Mouse (Mus musculus) intestine, postnatal 0 days (tissue): ENCODE measurements at regions not wholly inside any gene's neighbourhood (a gene's known extent, or its start where the extent isn't known, plus 50 kb on each side); places are given as distances from the start of the nearest gene placed in this dataset.

Source experiments
- ATAC-seq: fragments of 200-750 bp; cut with Nextera tagmentation; 2 replicates; pipeline ENCODE4 v1.8.0; 2017; ENCODE audit warnings: mild to moderate bottlenecking, moderate TSS enrichment, moderate library complexity
- H3K27ac ChIP-seq: fragments of 300-500 bp; sonication (generic); 2 replicates; pipeline ENCODE4 v1.5.1; 2014; ENCODE audit warnings: mild to moderate bottlenecking, low read depth, low read length, moderate library complexity
- H3K27me3 ChIP-seq: fragments of 300-500 bp; sonication (generic); replicated peaks from 2 replicates; pipeline ENCODE4 v1.6.1; 2014; ENCODE audit warnings: low read length, mixed read lengths; ENCODE audit not compliant: control insufficient read depth, insufficient read depth
- H3K36me3 ChIP-seq: fragments of 300-500 bp; sonication (generic); 2 replicates; pipeline ENCODE4 v1.6.1; 2014; ENCODE audit warnings: mild to moderate bottlenecking, moderate library complexity; ENCODE audit not compliant: control insufficient read depth, insufficient read depth
- H3K4me1 ChIP-seq: fragments of 300-500 bp; sonication (generic); replicated peaks from 2 replicates; pipeline ENCODE4 v1.6.1; 2014; ENCODE audit warnings: antibody characterized with exemption, low read length, mixed read lengths; ENCODE audit not compliant: control insufficient read depth, insufficient read depth
- H3K4me2 ChIP-seq: fragments of 300-500 bp; sonication (generic); replicated peaks from 2 replicates; pipeline ENCODE4 v1.6.1; 2014; ENCODE audit warnings: low read depth, mild to moderate bottlenecking, moderate library complexity
- H3K4me3 ChIP-seq: fragments of 300-500 bp; sonication (generic); 2 replicates; pipeline ENCODE4 v1.5.1; 2014; ENCODE audit warnings: low read depth, low read length
- H3K9ac ChIP-seq: fragments of 300-500 bp; sonication (generic); 2 replicates; pipeline ENCODE4 v1.6.1; 2014; ENCODE audit warnings: mild to moderate bottlenecking, low read depth, low read length
- H3K9me3 ChIP-seq: fragments of 300-500 bp; sonication (generic); 2 replicates; pipeline ENCODE4 v1.6.1; 2016; ENCODE audit warnings: mixed run types; ENCODE audit not compliant: control insufficient read depth
- CTCF ChIP-seq: sonication (generic); IDR thresholded peaks from 2 replicates; pipeline ENCODE4 v1.5.1; 2016; ENCODE audit warnings: low read depth, mild to moderate bottlenecking, control low read depth, antibody characterized with exemption, moderate library complexity
- WGBS: fragments of 180-500 bp; shearing (Covaris S2); extraction: QIAGEN DNeasy Blood & Tissue Kit; methylation state at CpG from one replicate; pipeline ENCODE4 v1.1.7; 2014; 5-methylcytosine and 5-hydroxymethylcytosine counted together

DNA sequence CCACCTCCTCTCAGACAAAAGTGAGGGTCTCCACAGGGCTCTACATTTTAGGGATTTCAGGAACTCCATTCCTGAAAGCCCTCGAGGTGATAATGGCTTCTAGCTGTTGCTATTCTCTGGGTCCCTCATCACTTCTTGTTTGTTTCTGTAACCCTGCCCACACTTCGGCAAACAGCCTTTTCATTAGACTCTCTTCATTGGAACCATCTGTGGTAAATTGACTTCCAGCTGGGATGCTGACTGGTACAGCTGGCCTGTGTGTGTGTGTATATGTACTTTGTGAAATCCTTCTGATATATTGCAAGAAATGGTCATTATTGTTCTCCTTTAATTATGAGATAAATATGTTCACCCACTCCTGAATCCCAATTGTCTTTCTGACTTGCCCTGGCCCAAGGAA, 50.3 kb downstream of the Gm10192 start:
- no peak overlapping the region for H3K4me2 ChIP-seq
- H3K27ac ChIP-seq: no peak overlapping the region
- H3K4me3 ChIP-seq: no peak overlapping the region
- H3K36me3 ChIP-seq: no peaks in the 10 kb centered on the region
- 48% methylated on average over 2 of the region's 2 CpGs for WGBS
- H3K9me3 ChIP-seq: no peaks in the 10 kb centered on the region
- no peak for ATAC-seq
- H3K27me3 ChIP-seq: no peaks in the 10 kb centered on the region
- TF ChIP-seq CTCF: no peak
- H3K9ac ChIP-seq: no peak overlapping the region
- no peaks in the 10 kb centered on the region for H3K4me1 ChIP-seq

DNA sequence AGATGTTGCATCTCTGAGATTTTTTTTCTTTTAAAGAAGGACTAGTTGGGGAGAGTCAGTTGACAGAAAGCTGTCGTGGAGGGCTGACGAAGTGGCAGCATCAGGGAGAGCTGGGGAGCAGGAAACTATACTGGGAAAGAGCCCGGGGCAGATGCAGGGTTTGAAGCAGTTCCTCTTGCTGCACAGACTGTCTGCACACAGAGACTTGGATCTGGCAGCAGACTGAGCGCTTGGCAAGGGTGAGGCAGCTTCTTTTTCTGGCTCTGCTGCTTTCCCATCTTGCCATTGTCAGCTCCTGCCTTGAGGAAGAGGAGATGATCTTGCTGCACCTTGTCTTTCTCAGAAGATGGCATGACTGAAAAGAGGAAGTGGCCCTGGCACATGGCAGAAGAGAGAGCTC, 55.2 kb downstream of the Gm10192 start:
- H3K4me3 ChIP-seq: no peak overlapping the region
- WGBS: 64% methylated on average over 4 of the region's 4 CpGs
- H3K9ac ChIP-seq: no peak overlapping the region
- no peaks in the 10 kb centered on the region for H3K4me1 ChIP-seq
- H3K27me3 ChIP-seq: no peaks in the 10 kb centered on the region
- no peaks in the 10 kb centered on the region for H3K9me3 ChIP-seq
- ATAC-seq: no peak
- no peaks in the 10 kb centered on the region for H3K36me3 ChIP-seq
- no peak for TF ChIP-seq CTCF
- H3K4me2 ChIP-seq: no peak overlapping the region
- no peak overlapping the region for H3K27ac ChIP-seq

GRCm38 (mm10) chr4:97123861-97124260, 59.1 kb downstream of the Gm10192 start:
- 45% methylated on average over 1 of the region's 1 CpGs for WGBS
- no peak overlapping the region for H3K27ac ChIP-seq

DNA sequence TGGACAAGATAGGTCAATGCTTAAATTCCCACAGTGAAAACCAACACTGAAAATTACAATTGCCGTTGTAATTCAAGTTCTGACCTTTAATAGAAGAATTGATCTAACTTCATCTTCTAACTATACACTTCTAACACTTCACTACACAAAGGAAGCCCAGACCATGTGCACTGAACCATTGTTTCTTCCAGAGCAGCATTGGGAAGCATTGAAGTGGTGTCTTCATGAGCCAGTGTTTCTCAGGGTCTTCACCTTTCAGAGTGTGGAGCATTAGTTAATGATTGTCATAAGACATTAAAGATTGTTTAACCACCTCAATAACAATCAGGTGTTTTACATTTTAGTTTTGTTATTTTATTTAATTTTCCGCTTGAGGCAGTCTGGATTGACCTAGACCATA, 61.0 kb downstream of the Gm10192 start:
- Histone ChIP-seq H3K27ac (no peak overlapping the region), H3K9ac (no peak overlapping the region), H3K4me1 (no peaks in the 10 kb centered on the region), H3K9me3 (no peaks in the 10 kb centered on the region), H3K4me2 (no peak overlapping the region), H3K27me3 (no peaks in the 10 kb centered on the region), H3K4me3 (no peak overlapping the region), H3K36me3 (no peaks in the 10 kb centered on the region)
- WGBS: 92% methylated on average over 2 of the region's 2 CpGs
- no peak for TF ChIP-seq CTCF
- ATAC-seq: no peak

More at GRCm38 (mm10) chr4:97123861-97124260, 59.1 kb downstream of the Gm10192 start:
- Histone ChIP-seq H3K4me2 (no peak overlapping the region), H3K4me1 (no peaks in the 10 kb centered on the region), H3K36me3 (no peaks in the 10 kb centered on the region), H3K9ac (no peak overlapping the region), H3K27me3 (no peaks in the 10 kb centered on the region), H3K9me3 (no peaks in the 10 kb centered on the region), H3K4me3 (no peak overlapping the region)
- ATAC-seq: no peak
- no peak for TF ChIP-seq CTCF

DNA sequence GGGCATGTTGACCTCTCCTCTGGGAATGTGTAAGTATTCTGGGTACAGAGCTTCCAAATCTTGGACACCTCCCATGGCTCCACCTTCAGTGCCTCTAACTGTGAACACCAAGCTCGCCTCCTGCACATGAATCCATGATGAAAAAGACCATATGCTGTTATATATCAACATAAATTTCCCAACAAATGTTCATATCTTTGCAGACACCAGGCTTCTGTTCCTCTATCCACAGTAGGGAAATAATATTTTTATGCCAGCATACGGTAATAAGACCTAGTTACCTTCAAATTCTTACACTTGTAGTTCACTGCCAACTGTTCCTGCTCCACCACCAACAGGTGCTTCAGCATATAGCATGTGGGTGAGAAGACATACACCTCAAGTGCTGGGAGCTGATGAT, 63.5 kb downstream of the Gm10192 start:
- WGBS: 80% methylated on average over 2 of the region's 2 CpGs
- H3K36me3 ChIP-seq: no peaks in the 10 kb centered on the region
- no peak overlapping the region for H3K4me3 ChIP-seq
- no peak for ATAC-seq
- no peak overlapping the region for H3K9ac ChIP-seq
- no peak overlapping the region for H3K27ac ChIP-seq
- H3K4me2 ChIP-seq: no peak overlapping the region
- H3K4me1 ChIP-seq: no peaks in the 10 kb centered on the region
- no peaks in the 10 kb centered on the region for H3K27me3 ChIP-seq
- no peak for TF ChIP-seq CTCF
- no peaks in the 10 kb centered on the region for H3K9me3 ChIP-seq

GRCm38 (mm10) chr4:97117016-97117415, 66.0 kb downstream of the Gm10192 start:
- H3K4me1 ChIP-seq: no peaks in the 10 kb centered on the region
- 43% methylated on average over 1 of the region's 1 CpGs for WGBS
- H3K9ac ChIP-seq: no peak overlapping the region
- H3K27ac ChIP-seq: no peak overlapping the region
- H3K9me3 ChIP-seq: no peaks in the 10 kb centered on the region
- ATAC-seq: no peak
- TF ChIP-seq CTCF: no peak
- H3K4me3 ChIP-seq: no peak overlapping the region
- no peak overlapping the region for H3K4me2 ChIP-seq
- H3K27me3 ChIP-seq: no peaks in the 10 kb centered on the region
- H3K36me3 ChIP-seq: no peaks in the 10 kb centered on the region

DNA sequence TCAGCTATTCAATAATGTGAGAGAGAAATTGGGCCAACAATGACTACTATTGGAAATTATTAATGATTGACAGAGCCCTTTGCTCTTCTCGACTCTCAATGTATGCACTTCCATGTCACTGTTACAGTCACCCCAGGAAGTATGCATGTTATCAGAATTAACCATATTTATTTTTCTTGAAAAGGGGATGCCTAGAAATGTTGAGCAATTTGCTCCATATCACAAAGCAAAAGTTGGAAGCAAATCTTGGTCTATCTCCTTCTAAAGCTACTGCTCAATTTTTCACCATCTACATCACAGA, 80.3 kb downstream of the Gm10192 start:
- Histone ChIP-seq H3K9ac (no peak overlapping the region), H3K4me1 (no peaks in the 10 kb centered on the region), H3K27ac (no peak overlapping the region), H3K4me3 (no peak overlapping the region), H3K36me3 (no peaks in the 10 kb centered on the region), H3K27me3 (no peaks in the 10 kb centered on the region), H3K4me2 (no peak overlapping the region), H3K9me3 (no peaks in the 10 kb centered on the region)
- WGBS: 31% methylated on average over 1 of the region's 1 CpGs
- ATAC-seq: no peak
- TF ChIP-seq CTCF: no peak
